Mouse (Mus musculus) monocyte, adult 2 months (primary cell): Measurements from ENCODE around the gene Psmb3.
"Not testable (repeated sequence)": the region's sequence is repeated elsewhere in the genome, so short reads cannot be mapped to it uniquely, and the experiment has no call there.

Experiments used
- DNase-seq, 2 experiments: peaks; one replicate each; pipeline ENCODE4 v3.0.0; 2022; ENCODE audit warnings: low spot score in 2 of 2, low read depth in 1 of 2

Psmb3 gene

DNA sequence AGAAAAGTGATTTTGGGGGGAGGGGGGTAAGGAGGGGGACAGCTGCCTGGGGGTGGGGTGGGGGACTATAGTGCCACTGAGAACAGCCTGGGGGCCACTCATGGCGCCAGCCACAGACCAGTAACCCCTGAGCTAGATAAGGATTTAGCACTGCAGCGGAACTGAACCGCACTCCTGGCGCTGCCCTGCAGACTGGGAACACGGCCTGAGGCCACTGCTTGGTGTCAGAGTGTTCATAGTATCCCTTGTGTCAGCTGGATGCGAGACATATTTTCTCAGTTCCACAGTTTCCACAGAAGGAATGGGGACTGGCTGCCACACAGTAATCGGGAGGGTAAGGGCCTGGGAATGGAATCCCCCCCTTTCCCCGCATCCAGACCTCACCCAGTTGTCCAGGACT is 12.8 kb downstream of the Psmb3 start:
- DNase-seq = no peak

GRCm38 (mm10) chr11:97717369-97718280 is 14.4 kb downstream of the Psmb3 start:
- DNase-seq = no peak

DNA sequence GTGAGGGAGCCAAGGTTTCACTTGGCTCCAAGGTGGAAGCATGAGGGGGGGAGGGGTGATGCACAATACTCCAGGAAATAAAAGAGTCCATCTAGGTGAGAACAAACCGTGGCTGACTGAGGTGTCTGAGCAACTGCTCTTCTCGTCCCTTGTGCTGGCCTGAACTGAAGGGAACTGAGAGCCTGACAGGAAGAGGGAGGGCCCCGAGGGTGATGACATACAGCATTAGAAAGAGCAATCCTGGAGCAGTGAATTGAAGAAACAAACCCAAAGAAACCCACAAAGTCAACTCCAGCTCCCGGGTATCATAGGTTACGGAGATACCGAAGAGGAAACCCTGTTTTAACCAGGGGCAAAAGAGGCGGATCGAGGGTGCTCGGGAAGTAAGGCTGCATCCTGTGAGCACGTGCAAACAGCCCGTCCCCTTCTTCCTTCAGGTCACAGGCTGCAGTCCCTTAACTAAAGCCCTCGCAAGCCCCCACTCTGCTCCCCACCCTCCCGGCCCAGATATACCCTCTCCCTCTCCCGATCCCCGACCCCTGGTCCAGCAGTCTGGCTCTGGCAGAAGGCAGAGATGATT is 15.2 kb downstream of the Psmb3 start:
- peak in 1 of 2 experiments; percentile 51 for DNase-seq

- no peak for DNase-seq
These were observed 15.8 kb downstream of the Psmb3 start for GRCm38 (mm10) chr11:97719041-97719440.

DNA sequence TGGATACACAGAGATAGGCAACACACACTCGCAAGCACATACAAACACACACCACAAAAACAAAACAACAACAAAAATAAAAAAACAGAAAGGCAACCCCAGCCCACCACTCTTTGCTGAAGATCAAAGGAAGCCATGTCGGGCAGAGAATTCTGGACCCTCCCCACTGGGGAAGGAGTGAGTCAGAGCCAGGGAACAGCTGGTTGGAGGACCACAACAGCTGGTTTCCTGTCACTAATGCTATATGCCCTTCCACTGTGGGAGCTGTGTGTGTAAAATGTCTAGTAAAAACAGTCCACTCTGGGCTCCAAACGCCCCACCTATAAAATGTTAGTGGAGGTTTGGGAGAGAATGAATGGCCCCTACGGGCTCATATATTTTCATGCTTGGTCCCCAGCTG is 18.1 kb downstream of the Psmb3 start:
- DNase-seq = no peak

DNA sequence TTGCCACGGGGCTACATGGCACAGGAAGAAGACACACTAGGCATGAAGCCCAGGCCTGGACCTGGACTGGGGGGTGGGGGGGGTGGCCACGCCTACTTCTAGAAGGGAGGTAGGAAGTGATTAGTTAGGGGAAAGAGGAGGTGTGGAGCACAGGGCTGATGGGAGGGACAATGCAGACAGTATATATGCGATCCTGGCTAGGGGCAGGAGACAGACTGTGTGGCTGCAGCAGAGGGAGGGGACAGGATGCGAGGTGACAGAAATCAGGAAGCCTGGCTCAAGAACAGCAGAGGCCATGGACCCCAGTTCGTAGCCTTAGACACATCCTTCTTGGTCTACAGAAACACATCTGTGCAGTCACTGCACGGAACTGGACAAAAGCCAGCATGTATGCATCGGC is 20.5 kb downstream of the Psmb3 start:
- no peak for DNase-seq

- no peak for DNase-seq
These were observed 25.1 kb downstream of the Psmb3 start for GRCm38 (mm10) chr11:97728311-97728710.

GRCm38 (mm10) chr11:97728730-97729129 is 25.5 kb downstream of the Psmb3 start:
- no peak for DNase-seq

- no peak for DNase-seq
These were observed 30.5 kb downstream of the Psmb3 start for GRCm38 (mm10) chr11:97733689-97734088.

DNA sequence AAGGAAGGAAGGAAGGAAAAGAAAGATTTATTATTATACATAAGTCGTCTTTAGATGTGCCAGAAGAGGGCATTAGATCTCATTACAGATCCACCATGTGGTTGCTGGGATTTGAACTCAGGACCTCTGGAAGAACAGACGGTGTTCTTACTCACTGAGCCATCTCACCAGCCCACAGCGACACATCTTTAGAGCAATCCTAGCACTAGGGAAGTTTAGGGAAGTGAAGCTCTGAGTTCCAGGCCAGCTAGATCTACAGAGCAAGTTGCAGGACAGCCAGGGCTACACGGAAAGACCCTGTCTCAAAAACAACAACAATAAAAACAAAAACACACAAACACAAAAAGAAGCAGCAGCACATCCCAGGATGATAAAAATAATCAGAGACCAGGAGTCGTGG is 31.6 kb downstream of the Psmb3 start:
- DNase-seq = not testable (repeated sequence)

- no peak for DNase-seq
These were observed 33.4 kb downstream of the Psmb3 start for GRCm38 (mm10) chr11:97736645-97737044.

DNA sequence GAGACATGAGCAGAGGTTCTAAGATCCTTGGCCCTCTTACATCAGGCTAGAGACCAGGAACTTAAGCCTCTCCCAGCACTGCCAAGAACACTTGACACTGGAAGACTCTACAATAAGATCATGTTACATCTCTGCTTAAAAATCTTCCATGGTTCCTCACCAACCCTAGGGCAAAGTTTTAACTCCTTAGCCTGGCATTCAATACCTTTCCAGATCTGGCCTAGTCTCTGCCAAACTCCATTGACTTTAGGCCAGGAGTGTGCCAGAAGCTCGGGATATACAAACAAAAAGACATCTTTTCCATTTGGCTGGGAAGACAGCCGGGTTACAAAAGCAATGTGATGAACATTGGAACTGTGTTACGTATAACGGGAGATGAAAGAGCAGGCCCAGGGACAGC is 34.4 kb downstream of the Psmb3 start:
- DNase-seq = no peak

- DNase-seq = no peak
These were observed 35.5 kb downstream of the Psmb3 start for GRCm38 (mm10) chr11:97738703-97739102.

GRCm38 (mm10) chr11:97739155-97739554 is 36.0 kb downstream of the Psmb3 start:
- DNase-seq = no peak

DNA sequence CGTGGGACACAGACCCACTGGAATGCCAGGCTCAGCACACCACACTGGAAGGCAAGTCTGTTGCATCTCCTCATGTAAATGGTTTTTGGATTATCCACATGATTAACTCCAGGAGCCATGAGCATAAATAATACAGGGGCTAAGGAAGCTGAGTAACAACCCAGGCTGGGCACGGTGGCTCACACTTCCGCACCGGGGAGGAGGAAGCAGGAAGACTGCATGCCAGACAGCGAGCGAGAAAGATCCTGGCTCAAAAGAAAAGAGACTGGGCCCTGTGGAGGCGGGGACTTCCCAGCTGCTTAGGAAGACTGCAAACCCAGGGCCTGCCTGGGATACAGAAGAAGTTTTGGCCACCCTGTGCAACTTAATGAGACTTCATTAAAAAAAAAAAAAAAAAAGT is 37.0 kb downstream of the Psmb3 start:
- no peak for DNase-seq

DNA sequence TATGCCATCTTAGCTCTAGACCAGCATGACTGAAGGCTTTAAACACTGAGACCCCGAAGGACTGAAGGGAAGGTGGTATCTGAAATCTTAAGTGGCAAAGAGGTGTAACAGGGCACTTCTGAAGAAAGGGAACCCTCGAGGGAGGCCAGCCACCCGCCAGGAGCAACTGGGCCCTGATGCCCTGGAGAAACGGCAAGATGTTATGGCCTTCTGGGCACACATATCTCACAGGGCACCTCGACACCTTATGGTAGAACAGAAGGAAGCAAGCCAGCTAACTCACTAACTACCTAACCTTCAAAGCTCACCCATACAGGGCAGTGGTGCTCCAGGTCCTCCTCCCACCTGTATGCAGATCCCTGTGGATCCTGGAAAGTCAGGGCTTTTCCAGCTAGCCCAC is 39.0 kb downstream of the Psmb3 start:
- DNase-seq = no peak

DNA sequence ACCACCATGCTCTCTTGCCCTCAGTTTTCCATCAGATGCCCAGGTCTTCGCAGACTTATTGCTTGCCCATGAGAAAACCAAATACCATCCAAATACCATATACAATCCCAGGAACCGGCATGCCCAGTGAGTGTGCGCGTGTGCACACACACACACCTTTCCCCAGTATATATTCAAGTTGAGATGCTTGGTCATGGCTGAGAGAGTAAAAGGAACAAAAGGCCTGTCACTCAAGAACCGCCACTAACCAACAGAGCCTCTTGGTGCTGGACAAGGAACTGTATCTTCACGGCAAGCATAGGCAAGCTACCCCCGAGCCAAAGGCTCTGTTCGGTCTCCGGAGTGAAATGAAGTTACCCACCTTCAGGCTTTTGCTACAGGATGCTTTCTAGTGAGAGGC is 39.4 kb downstream of the Psmb3 start:
- no peak for DNase-seq

- no peak for DNase-seq
These were observed 40.2 kb downstream of the Psmb3 start for GRCm38 (mm10) chr11:97743423-97743822.

DNA sequence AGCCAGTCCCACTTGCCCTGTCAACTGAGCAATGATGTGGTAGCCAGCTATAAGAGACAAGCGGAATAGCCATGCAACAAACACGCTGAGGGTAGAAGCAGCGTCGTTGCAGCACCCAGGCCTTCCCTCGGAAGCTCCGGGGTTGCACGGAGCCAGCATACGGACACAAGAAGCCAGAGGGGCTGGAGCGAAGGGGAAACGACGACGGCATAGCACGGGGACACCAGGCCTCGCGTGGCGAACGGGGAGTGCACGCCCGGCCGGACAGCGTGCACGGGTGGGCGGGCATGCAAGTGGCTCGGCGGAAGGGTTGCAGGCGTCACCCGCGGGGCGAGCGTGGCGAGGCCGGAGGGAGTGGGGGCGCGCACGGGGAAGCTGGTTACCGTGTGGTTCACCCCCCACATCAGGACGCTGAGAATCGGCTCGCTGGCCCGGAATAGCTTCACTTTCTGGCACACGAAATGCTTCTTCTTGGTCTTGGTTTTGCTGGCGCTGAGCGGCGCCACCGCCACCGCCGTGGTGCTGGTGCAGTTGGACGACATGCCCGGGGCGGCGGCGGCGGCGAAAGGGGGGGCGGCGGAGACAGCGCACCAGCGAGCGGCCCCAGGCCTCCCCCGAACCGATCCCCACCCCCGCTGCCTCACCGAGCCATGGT is 41.0 kb downstream of the Psmb3 start, which contains the start of gene Pip4k2b:
Pip4k2b (minus strand) TSS at position 642 of the 655 bp plus-strand sequence.
- peak in 1 of 2 experiments; percentile 10 for DNase-seq

DNA sequence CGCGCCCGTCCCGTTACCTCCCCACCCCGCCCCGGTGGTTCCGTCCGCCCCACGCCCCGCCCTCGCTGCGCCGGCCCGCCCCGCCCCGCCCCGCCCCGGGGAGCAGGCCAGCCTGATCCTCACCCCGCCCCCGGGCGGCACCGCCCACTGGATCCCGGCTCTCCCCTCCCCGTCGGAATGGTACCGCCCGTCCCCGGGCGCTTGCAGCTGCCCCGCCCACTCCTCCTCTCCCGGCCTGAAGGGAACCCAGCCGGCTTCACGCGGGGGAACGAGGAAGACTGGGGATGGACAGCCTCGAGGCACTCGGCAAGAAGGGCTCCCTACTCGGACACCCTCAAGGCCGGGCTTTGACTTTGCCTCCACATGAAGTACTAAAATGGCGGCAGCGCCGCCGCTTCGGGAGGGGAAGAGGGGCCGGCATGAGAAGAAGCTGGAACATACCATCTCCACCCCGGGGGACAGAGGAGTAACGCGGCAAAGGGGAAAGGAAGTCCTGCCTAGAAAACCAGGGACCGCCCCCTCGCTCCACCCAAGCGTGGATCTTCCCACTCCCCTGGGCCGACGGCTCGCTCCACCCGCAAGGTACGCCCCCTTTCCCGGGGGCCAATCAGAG is 41.6 kb downstream of the Psmb3 start:
- DNase-seq = peak; percentile 95 to 96

- no peak for DNase-seq
These were observed 42.1 kb downstream of the Psmb3 start for GRCm38 (mm10) chr11:97745331-97745721.

GRCm38 (mm10) chr11:97747773-97748172 is 44.6 kb downstream of the Psmb3 start:
- no peak for DNase-seq
